Mouse (Mus musculus) adrenal gland, adult (tissue): ENCODE data around the gene Copz2.
"Not testable (repeated sequence)": the region's sequence is repeated elsewhere in the genome, so short reads cannot be mapped to it uniquely, and the experiment has no call there.

Experiments
- DNase-seq, 2 experiments: peaks; one replicate each; pipeline ENCODE4 v3.0.0; 2022 to 2023; ENCODE audit warnings: low spot score in 1 of 2; ENCODE audit not compliant: inconsistent age in 2 of 2

The Copz2 gene

GRCm38 (mm10) chr11:96849681-96850467, at the start of gene Copz2:
Copz2 (plus strand) TSS chr11:96849870.
- DNase-seq = peak; percentile 69 to 91

GRCm38 (mm10) chr11:96805606-96806005, 44.1 kb upstream of the Copz2 start:
- no peak for DNase-seq

- DNase-seq = peak in 1 of 2 experiments; percentile 55
These were observed 41.6 kb upstream of the Copz2 start for GRCm38 (mm10) chr11:96808066-96808465.

GRCm38 (mm10) chr11:96809562-96810235, 40.0 kb upstream of the Copz2 start:
- no peak for DNase-seq

- not testable (repeated sequence) for DNase-seq
These were observed 38.5 kb upstream of the Copz2 start for GRCm38 (mm10) chr11:96811188-96811587.

GRCm38 (mm10) chr11:96813455-96813854, 36.2 kb upstream of the Copz2 start:
- peak in 1 of 2 experiments; percentile 48 for DNase-seq

- DNase-seq = peak in 1 of 2 experiments; percentile 51
These were observed 35.8 kb upstream of the Copz2 start for GRCm38 (mm10) chr11:96813920-96814319.

- DNase-seq = no peak
These were observed 35.2 kb upstream of the Copz2 start for GRCm38 (mm10) chr11:96814443-96814842.

GRCm38 (mm10) chr11:96815895-96816294, 33.8 kb upstream of the Copz2 start:
- DNase-seq = no peak

GRCm38 (mm10) chr11:96816494-96816893, 33.2 kb upstream of the Copz2 start:
- no peak for DNase-seq

- peak in 1 of 2 experiments; percentile 52 for DNase-seq
These were observed 32.7 kb upstream of the Copz2 start for GRCm38 (mm10) chr11:96816979-96817378.

- peak in 1 of 2 experiments; percentile 35 for DNase-seq
These were observed 31.5 kb upstream of the Copz2 start for GRCm38 (mm10) chr11:96818128-96818710.

- peak in 1 of 2 experiments; percentile 65 for DNase-seq
These were observed 27.7 kb upstream of the Copz2 start for GRCm38 (mm10) chr11:96821956-96822355.

- peak; percentile 84 to 93 for DNase-seq
These were observed 26.8 kb upstream of the Copz2 start for GRCm38 (mm10) chr11:96822675-96823470.

GRCm38 (mm10) chr11:96823471-96823837, 26.2 kb upstream of the Copz2 start:
- peak; percentile 63 to 79 for DNase-seq

GRCm38 (mm10) chr11:96823880-96824782, 25.5 kb upstream of the Copz2 start:
- peak; percentile 95 to 96 for DNase-seq

- peak; percentile 88 to 89 for DNase-seq
These were observed 24.7 kb upstream of the Copz2 start for GRCm38 (mm10) chr11:96824783-96825495.

- DNase-seq = peak in 1 of 2 experiments; percentile 76
These were observed 23.2 kb upstream of the Copz2 start for GRCm38 (mm10) chr11:96826481-96826880.

GRCm38 (mm10) chr11:96827062-96827581, 22.5 kb upstream of the Copz2 start:
- peak; percentile 55 to 73 for DNase-seq
